Mouse (Mus musculus): Measurements from ENCODE around the gene Cbx4. TPM values are rescaled to one million over a fixed set of nuclear protein-coding genes. Genes with fewer than 3 reads are reported as not detected.

Gene Cbx4
- polyA plus RNA-seq, 1 experiment from 2014 or later, result 11.2 TPM

GRCm38 (mm10) chr11:119125929-119126861 is 40.2 kb upstream of the Cbx4 start:
- H3K27ac ChIP-seq, result peak overlapping the region; percentile 82
- H3K27me3 ChIP-seq (replicated peaks), result no peaks in the 10 kb centered on the region
- H3K4me3 ChIP-seq (replicated peaks), result 0 out of 2 replicates have a peak overlapping the region, but pooled peaks have one; percentile 4
- no peaks in the 10 kb centered on the region for H3K36me3 ChIP-seq
- 22% methylated on average over 23 of the region's 23 CpGs for WGBS
- ATAC-seq, result peak; percentile 89
- peak overlapping the region; percentile 15; the same call in 1 of the 2 replicates for H3K9ac ChIP-seq
- peak overlapping the region; percentile 51 for H3K4me2 ChIP-seq (replicated peaks)
- H3K4me1 ChIP-seq (replicated peaks), result peaks cover 56% of the 10 kb centered on the region
- 0 out of 2 replicates have a peak, but pooled peaks cover 4% of the 10 kb centered on the region for H3K9me3 ChIP-seq

GRCm38 (mm10) chr11:119124536-119124935 is 38.5 kb upstream of the Cbx4 start:
- 90% methylated on average over 6 of the region's 6 CpGs for WGBS

GRCm38 (mm10) chr11:119123522-119124319 is 37.7 kb upstream of the Cbx4 start:
- peak; percentile 50; the same call in 1 of the 2 replicates for ATAC-seq
- 73% methylated on average over 5 of the region's 5 CpGs for WGBS

More at GRCm38 (mm10) chr11:119124536-119124935, 38.5 kb upstream of the Cbx4 start:
- Histone ChIP-seq H3K27me3 (replicated peaks) (no peaks in the 10 kb centered on the region), H3K4me3 (replicated peaks) (no peak overlapping the region), H3K4me1 (replicated peaks) (peaks cover 45% of the 10 kb centered on the region), H3K9ac (no peak overlapping the region), H3K9me3 (no peaks in the 10 kb centered on the region), H3K36me3 (no peaks in the 10 kb centered on the region), H3K4me2 (replicated peaks) (no peak overlapping the region), H3K27ac (no peak overlapping the region)
- ATAC-seq, result no peak

DNA sequence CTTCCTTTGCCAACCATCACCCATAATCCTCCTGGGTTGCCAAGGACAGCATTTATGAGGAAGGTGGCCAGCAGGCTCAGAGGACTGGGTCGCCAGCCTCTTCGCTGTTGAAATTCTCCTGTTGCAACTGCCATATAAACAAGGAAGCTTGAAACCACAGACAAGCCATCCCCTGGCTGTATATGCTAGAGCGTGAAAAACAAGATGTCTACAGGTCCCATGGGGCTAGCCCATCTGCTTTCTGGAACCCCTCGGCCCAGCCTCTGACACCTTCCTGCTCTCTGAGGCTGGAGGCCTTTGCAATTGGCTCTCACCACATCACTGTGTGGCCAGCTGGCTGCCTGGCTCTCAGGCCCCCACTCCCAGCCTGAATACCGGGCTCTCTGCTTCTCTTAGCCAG is 36.4 kb upstream of the Cbx4 start:
- peaks cover 24% of the 10 kb centered on the region for H3K4me1 ChIP-seq (replicated peaks)
- no peak overlapping the region for H3K4me3 ChIP-seq (replicated peaks)
- H3K27ac ChIP-seq, result no peak overlapping the region
- H3K4me2 ChIP-seq (replicated peaks), result no peak overlapping the region
- H3K9me3 ChIP-seq, result no peaks in the 10 kb centered on the region
- ATAC-seq, result no peak
- no peak overlapping the region for H3K9ac ChIP-seq
- no peaks in the 10 kb centered on the region for H3K36me3 ChIP-seq
- no peaks in the 10 kb centered on the region for H3K27me3 ChIP-seq (replicated peaks)
- 71% methylated on average over 5 of the region's 5 CpGs for WGBS

More at GRCm38 (mm10) chr11:119123522-119124319, 37.7 kb upstream of the Cbx4 start:
- no peaks in the 10 kb centered on the region for H3K27me3 ChIP-seq (replicated peaks)
- H3K27ac ChIP-seq, result no peak overlapping the region
- no peaks in the 10 kb centered on the region for H3K36me3 ChIP-seq
- H3K9me3 ChIP-seq, result no peaks in the 10 kb centered on the region
- no peak overlapping the region for H3K4me2 ChIP-seq (replicated peaks)
- H3K4me3 ChIP-seq (replicated peaks), result no peak overlapping the region
- peaks cover 37% of the 10 kb centered on the region for H3K4me1 ChIP-seq (replicated peaks)
- H3K9ac ChIP-seq, result no peak overlapping the region

DNA sequence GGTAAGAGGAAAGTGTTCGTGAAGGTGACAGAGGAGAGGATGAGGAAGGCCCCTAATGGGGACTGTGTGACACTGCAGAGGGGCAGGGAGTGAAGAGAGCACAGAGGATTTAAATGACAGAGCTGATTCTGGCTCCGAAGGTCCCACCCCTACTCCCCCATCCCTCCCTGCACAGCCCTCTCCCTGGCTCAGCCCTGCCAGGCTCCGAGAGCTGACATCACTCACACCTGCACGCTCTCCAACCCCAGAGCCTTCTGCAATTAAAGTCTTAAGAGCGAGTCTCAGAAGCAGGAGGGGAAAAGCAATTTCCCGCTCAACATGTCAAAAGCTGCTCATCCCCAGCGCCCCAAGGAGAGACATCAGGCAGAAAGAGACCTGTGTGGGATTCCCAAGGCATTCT is 32.9 kb upstream of the Cbx4 start:
- Histone ChIP-seq H3K9me3 (no peaks in the 10 kb centered on the region), H3K4me2 (replicated peaks) (no peak overlapping the region), H3K9ac (no peak overlapping the region), H3K36me3 (no peaks in the 10 kb centered on the region), H3K27ac (no peak overlapping the region), H3K4me3 (replicated peaks) (no peak overlapping the region), H3K4me1 (replicated peaks) (peaks cover 11% of the 10 kb centered on the region; the same call in 1 of the 2 replicates), H3K27me3 (replicated peaks) (no peaks in the 10 kb centered on the region)
- WGBS, result 37% methylated on average over 7 of the region's 7 CpGs
- no peak for ATAC-seq

DNA sequence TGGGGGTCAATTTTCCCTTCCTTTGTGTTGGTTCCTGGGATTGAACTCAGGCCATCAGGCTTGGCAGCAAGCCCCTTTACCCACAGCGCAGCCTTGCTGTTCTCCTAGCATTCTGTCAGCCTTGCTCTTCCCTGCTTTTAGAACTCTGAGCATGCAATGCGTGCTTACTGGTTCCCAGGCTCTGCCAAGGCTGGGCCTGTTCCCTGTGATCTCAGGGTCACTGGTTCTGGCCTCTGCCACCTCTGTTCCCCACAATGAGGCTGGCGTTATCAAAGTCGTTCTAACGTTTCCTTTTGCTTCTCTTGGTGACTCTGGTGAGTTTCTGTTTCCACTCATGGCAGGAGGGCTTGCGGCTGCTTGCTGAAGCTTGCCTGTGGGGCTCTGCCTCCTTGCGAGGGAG is 31.9 kb upstream of the Cbx4 start:
- no peak for ATAC-seq
- Histone ChIP-seq H3K4me3 (replicated peaks) (no peak overlapping the region), H3K36me3 (no peaks in the 10 kb centered on the region), H3K27ac (no peak overlapping the region), H3K9ac (no peak overlapping the region), H3K27me3 (replicated peaks) (no peaks in the 10 kb centered on the region), H3K4me1 (replicated peaks) (peaks cover 7% of the 10 kb centered on the region; the same call in 1 of the 2 replicates), H3K4me2 (replicated peaks) (no peak overlapping the region), H3K9me3 (no peaks in the 10 kb centered on the region)
- 63% methylated on average over 7 of the region's 7 CpGs for WGBS

GRCm38 (mm10) chr11:119116992-119117391 is 31.0 kb upstream of the Cbx4 start:
- Histone ChIP-seq H3K4me2 (replicated peaks) (no peak overlapping the region), H3K36me3 (no peaks in the 10 kb centered on the region), H3K27ac (no peak overlapping the region), H3K9ac (no peak overlapping the region), H3K4me1 (replicated peaks) (peaks cover 7% of the 10 kb centered on the region; the same call in 1 of the 2 replicates), H3K4me3 (replicated peaks) (no peak overlapping the region), H3K27me3 (replicated peaks) (no peaks in the 10 kb centered on the region), H3K9me3 (no peaks in the 10 kb centered on the region)
- no peak for ATAC-seq
- 58% methylated on average over 4 of the region's 4 CpGs for WGBS

DNA sequence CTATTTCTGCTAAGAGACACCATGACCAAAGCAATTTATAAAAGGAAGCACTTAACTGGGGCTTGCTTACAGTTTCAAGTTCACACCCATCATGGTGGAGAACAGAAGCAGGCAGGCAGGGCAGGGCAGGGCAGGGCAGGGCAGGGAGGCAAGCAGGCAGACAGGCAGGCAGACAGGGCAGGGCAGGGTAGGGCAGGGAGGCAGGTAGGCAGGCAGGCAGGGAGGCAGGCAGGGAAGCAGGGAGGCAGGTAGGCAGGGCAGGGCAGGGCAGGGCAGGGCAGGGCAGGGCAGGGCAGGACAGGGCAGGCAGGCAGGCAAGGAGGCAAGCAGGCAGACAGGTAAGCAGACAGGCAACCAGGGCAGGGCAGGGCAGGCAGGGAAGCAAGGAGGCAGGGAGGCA is 26.7 kb upstream of the Cbx4 start:
- no peak overlapping the region for H3K4me3 ChIP-seq (replicated peaks)
- H3K4me2 ChIP-seq (replicated peaks), result no peak overlapping the region
- ATAC-seq, result peak; percentile 26; the same call in 1 of the 2 replicates
- H3K9ac ChIP-seq, result no peak overlapping the region
- H3K36me3 ChIP-seq, result no peaks in the 10 kb centered on the region
- peaks cover 11% of the 10 kb centered on the region; the same call in 1 of the 2 replicates for H3K4me1 ChIP-seq (replicated peaks)
- H3K27ac ChIP-seq, result no peak overlapping the region
- H3K27me3 ChIP-seq (replicated peaks), result no peaks in the 10 kb centered on the region
- no peaks in the 10 kb centered on the region for H3K9me3 ChIP-seq

GRCm38 (mm10) chr11:119111345-119111744 is 25.3 kb upstream of the Cbx4 start:
- peak; percentile 44; the same call in 1 of the 2 replicates for ATAC-seq
- H3K4me2 ChIP-seq (replicated peaks), result no peak overlapping the region
- peaks cover 11% of the 10 kb centered on the region; the same call in 1 of the 2 replicates for H3K4me1 ChIP-seq (replicated peaks)
- H3K36me3 ChIP-seq, result no peaks in the 10 kb centered on the region
- H3K4me3 ChIP-seq (replicated peaks), result no peak overlapping the region
- 14% methylated on average over 7 of the region's 7 CpGs for WGBS
- H3K27me3 ChIP-seq (replicated peaks), result no peaks in the 10 kb centered on the region
- no peak overlapping the region for H3K27ac ChIP-seq
- H3K9me3 ChIP-seq, result no peaks in the 10 kb centered on the region
- H3K9ac ChIP-seq, result no peak overlapping the region

- H3K27ac ChIP-seq, result 0 out of 2 replicates have a peak overlapping the region, but pooled peaks have one; percentile 9
- H3K4me2 ChIP-seq (replicated peaks), result no peak overlapping the region
- no peak overlapping the region for H3K9ac ChIP-seq
- no peak for ATAC-seq
- 61% methylated on average over 9 of the region's 9 CpGs for WGBS
- no peaks in the 10 kb centered on the region for H3K36me3 ChIP-seq
- peaks cover 15% of the 10 kb centered on the region for H3K4me1 ChIP-seq (replicated peaks)
- no peak overlapping the region for H3K4me3 ChIP-seq (replicated peaks)
- no peaks in the 10 kb centered on the region for H3K27me3 ChIP-seq (replicated peaks)
- no peaks in the 10 kb centered on the region for H3K9me3 ChIP-seq
Measured at GRCm38 (mm10) chr11:119109415-119110071, 23.5 kb upstream of the Cbx4 start.

GRCm38 (mm10) chr11:119108573-119109263 is 22.7 kb upstream of the Cbx4 start:
- 81% methylated on average over 10 of the region's 10 CpGs for WGBS
- H3K9ac ChIP-seq, result no peak overlapping the region
- H3K4me1 ChIP-seq (replicated peaks), result peaks cover 16% of the 10 kb centered on the region
- no peak for ATAC-seq
- no peaks in the 10 kb centered on the region for H3K9me3 ChIP-seq
- no peak overlapping the region for H3K27ac ChIP-seq
- H3K36me3 ChIP-seq, result no peaks in the 10 kb centered on the region
- H3K4me2 ChIP-seq (replicated peaks), result no peak overlapping the region
- H3K27me3 ChIP-seq (replicated peaks), result no peaks in the 10 kb centered on the region
- no peak overlapping the region for H3K4me3 ChIP-seq (replicated peaks)

Measured in intestine, embryonic 15.5 days (tissue).